Mouse (Mus musculus): Measurements from ENCODE around the gene Foxd3. TPM values are rescaled to one million over a fixed set of nuclear protein-coding genes. Genes with fewer than 3 reads are reported as not detected.
A peak's percentile ranks its signal among the peaks of the same experiment; 100 is the strongest.

Gene Foxd3
- polyA plus RNA-seq (2011; ENCODE audit: insufficient read depth, insufficient read length, low read depth, missing spikeins): 1.3 and 2.4 TPM in 2 replicates

DNA sequence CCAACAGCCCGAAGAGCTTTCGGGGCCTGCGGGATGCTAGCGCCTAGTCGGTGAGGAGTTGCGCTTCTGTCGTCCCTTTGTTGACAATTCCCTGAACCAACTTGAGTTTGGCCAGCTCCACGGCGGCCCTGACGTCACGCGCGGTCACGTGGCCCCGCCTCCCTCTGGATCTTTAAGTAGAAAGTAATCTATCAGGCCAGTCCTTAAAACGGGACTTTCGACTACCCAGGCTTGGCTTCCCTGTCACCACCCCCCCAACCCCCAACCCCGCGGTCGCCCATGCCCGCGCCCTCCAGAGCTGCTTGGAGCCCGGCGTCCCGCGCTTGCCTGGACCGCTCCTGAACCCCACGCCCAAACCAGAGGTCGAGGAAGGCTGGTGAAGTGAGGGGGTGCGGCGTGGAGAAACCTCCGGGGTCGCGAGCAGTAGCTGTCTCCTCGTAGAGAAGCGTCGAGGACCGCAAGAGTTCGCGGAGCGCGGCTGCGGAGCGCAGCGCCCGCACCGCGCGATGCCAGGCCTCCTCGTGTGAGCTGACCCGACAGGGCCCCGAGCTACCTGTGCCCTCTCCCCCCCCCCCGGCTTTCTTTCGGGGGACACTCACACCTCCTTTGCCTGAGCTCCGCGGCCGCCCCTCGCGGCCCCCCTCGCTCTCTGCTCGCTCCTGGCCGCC is at the start of gene Foxd3:
Gene Foxd3, plus strand, starts transcription at position 363 of the 668 bp plus-strand sequence.
- Histone ChIP-seq H3K9me3 (replicated peaks; ENCODE audit: control insufficient read depth, insufficient read depth, low read length, poor library complexity, severe bottlenecking) (no peaks in the 10 kb centered on the region), H3K27ac (ENCODE audit: insufficient read depth, low read length) (no peak within 1 kb of the TSS), H3K36me3 (ENCODE audit: control insufficient read depth, insufficient read depth, low read length, poor library complexity, severe bottlenecking) (no peaks in the 10 kb centered on the region), H3K4me1 (ENCODE audit: control insufficient read depth, insufficient read depth, low read length) (peaks cover 1% of the 10 kb centered on the region), H3K27me3 (ENCODE audit: control insufficient read depth, insufficient read depth, low read length, poor library complexity, severe bottlenecking) (peaks cover 37% of the 10 kb centered on the region), H3K9ac (ENCODE audit: low read depth, poor library complexity, severe bottlenecking) (peak within 1 kb of the TSS; percentile 81), H3K4me3 (ENCODE audit: low read depth, low read length) (peak within 1 kb of the TSS; percentile 53)
- TF ChIP-seq CTCF (IDR thresholded peaks at IDR 0.05; ENCODE audit: low read depth, low read length): no peak
- TF ChIP-seq EP300 (IDR thresholded peaks at IDR 0.05; ENCODE audit: insufficient read depth, low read depth, low read length): no peak
- no peak for TF ChIP-seq POLR2A (IDR thresholded peaks at IDR 0.05; ENCODE audit: insufficient read depth, low read length)

DNA sequence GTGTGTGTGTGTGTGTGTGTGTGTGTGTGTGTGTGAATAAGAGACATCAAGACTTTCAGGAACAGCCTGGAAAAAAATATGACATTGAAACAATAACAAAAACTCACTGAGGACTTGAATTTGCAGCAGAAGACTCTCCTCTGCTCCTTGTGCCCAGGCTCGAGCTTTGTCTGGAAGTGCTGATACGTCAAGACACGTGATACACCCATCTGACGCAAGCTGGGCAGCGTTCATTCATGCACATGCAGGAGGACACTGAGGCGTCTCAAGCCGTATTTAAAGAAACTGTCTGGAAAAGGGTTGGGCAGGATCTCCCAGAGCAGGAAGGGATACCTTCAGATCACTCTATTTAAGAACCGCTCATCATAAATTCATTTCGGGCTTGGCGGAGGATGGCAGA is 43.9 kb upstream of the Foxd3 start:
- TF ChIP-seq POLR2A (IDR thresholded peaks at IDR 0.05; ENCODE audit: insufficient read depth, low read length) (no peak), CTCF (IDR thresholded peaks at IDR 0.05; ENCODE audit: low read depth, low read length) (no peak), EP300 (IDR thresholded peaks at IDR 0.05; ENCODE audit: insufficient read depth, low read depth, low read length) (no peak)
- Histone ChIP-seq H3K27me3 (ENCODE audit: control insufficient read depth, insufficient read depth, low read length, poor library complexity, severe bottlenecking) (no peaks in the 10 kb centered on the region), H3K27ac (ENCODE audit: insufficient read depth, low read length) (no peak overlapping the region), H3K9me3 (replicated peaks; ENCODE audit: control insufficient read depth, insufficient read depth, low read length, poor library complexity, severe bottlenecking) (no peaks in the 10 kb centered on the region), H3K9ac (ENCODE audit: low read depth, poor library complexity, severe bottlenecking) (no peak overlapping the region), H3K4me1 (ENCODE audit: control insufficient read depth, insufficient read depth, low read length) (no peaks in the 10 kb centered on the region), H3K36me3 (ENCODE audit: control insufficient read depth, insufficient read depth, low read length, poor library complexity, severe bottlenecking) (no peaks in the 10 kb centered on the region), H3K4me3 (ENCODE audit: low read depth, low read length) (no peak overlapping the region)

DNA sequence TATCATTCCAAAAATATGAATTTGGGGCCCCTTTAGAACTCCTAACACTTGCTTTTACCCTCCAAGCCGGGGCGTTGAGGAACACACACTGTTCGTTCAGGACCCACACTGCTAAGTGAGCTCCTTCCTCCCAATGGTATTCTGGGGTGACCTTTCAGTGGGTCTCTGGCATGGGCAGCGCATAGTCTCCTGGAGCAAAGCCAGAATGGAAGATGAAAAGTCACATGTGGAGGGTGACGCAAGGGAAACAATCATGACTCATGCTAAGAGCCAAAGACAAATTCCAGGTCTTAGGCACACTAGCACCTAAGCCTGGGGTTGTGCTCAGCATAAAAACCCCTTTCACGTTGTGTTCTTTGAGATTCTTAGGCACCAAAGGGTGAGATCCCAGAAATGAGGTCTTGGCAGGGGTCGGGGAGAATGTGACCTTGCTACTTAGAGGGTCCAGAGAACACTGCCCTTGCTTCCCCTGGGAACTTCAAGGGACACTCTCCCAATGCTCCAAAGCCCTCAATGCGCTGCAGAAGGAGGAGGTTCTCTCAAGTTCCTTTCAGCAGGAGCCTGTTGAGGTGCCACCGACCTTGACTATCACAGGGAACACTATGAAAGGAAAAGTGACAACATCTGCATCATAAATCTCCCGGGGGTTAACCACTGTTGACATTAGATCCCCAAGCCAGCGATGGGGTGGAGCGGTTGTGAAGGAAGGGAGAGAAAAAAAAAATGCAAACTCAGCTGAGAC is 43.3 kb upstream of the Foxd3 start:
- Histone ChIP-seq H3K27me3 (ENCODE audit: control insufficient read depth, insufficient read depth, low read length, poor library complexity, severe bottlenecking) (no peaks in the 10 kb centered on the region), H3K9ac (ENCODE audit: low read depth, poor library complexity, severe bottlenecking) (no peak overlapping the region), H3K9me3 (replicated peaks; ENCODE audit: control insufficient read depth, insufficient read depth, low read length, poor library complexity, severe bottlenecking) (no peaks in the 10 kb centered on the region), H3K27ac (ENCODE audit: insufficient read depth, low read length) (no peak overlapping the region), H3K36me3 (ENCODE audit: control insufficient read depth, insufficient read depth, low read length, poor library complexity, severe bottlenecking) (no peaks in the 10 kb centered on the region), H3K4me1 (ENCODE audit: control insufficient read depth, insufficient read depth, low read length) (no peaks in the 10 kb centered on the region), H3K4me3 (ENCODE audit: low read depth, low read length) (no peak overlapping the region)
- TF ChIP-seq POLR2A (IDR thresholded peaks at IDR 0.05; ENCODE audit: insufficient read depth, low read length) (no peak), CTCF (IDR thresholded peaks at IDR 0.05; ENCODE audit: low read depth, low read length) (no peak), EP300 (IDR thresholded peaks at IDR 0.05; ENCODE audit: insufficient read depth, low read depth, low read length) (no peak)

DNA sequence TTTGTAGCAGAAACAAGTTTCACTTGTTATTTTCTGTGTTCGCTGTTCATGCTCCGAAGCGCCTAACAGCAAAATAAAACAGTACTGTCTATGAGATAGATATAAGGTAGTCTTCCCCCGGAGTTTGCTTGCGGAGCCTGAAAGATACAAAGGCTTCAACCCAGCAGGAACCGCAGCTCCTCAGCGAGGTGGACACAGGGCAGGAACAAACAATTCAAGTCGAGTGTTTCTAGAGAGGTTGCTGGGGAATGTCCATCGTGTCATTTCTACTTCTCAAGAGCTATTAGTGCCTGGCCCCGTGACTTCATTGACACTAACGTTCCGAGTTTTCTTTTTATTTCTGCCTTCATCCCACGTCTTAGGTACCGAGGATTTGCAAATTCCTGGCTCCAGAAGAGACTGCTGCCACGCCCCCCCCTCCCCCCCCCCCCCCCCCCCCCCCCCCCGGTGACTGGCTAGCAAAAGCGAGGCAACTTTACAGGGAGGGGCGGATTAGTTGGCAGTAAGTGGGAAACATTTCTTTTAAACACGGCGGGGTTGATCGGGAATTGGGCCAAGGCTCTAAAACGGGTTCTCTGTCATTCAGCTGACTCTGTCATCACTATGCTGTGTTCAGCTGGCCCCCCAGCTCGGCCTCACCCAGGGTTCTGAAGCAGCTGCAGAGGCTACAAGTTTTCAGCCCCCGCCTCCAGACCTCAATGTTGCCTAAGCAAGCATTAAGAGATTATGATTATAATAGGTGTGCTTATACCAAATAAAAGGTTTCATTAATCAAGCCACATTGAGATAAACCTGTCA is 29.9 kb upstream of the Foxd3 start:
- TF ChIP-seq CTCF (IDR thresholded peaks at IDR 0.05; ENCODE audit: low read depth, low read length): no peak
- no peak for TF ChIP-seq EP300 (IDR thresholded peaks at IDR 0.05; ENCODE audit: insufficient read depth, low read depth, low read length)
- no peak for TF ChIP-seq POLR2A (IDR thresholded peaks at IDR 0.05; ENCODE audit: insufficient read depth, low read length)
- Histone ChIP-seq H3K9me3 (replicated peaks; ENCODE audit: control insufficient read depth, insufficient read depth, low read length, poor library complexity, severe bottlenecking) (no peaks in the 10 kb centered on the region), H3K27me3 (ENCODE audit: control insufficient read depth, insufficient read depth, low read length, poor library complexity, severe bottlenecking) (no peaks in the 10 kb centered on the region), H3K36me3 (ENCODE audit: control insufficient read depth, insufficient read depth, low read length, poor library complexity, severe bottlenecking) (no peaks in the 10 kb centered on the region), H3K9ac (ENCODE audit: low read depth, poor library complexity, severe bottlenecking) (no peak overlapping the region), H3K4me1 (ENCODE audit: control insufficient read depth, insufficient read depth, low read length) (no peaks in the 10 kb centered on the region), H3K27ac (ENCODE audit: insufficient read depth, low read length) (no peak overlapping the region), H3K4me3 (ENCODE audit: low read depth, low read length) (no peak overlapping the region)

DNA sequence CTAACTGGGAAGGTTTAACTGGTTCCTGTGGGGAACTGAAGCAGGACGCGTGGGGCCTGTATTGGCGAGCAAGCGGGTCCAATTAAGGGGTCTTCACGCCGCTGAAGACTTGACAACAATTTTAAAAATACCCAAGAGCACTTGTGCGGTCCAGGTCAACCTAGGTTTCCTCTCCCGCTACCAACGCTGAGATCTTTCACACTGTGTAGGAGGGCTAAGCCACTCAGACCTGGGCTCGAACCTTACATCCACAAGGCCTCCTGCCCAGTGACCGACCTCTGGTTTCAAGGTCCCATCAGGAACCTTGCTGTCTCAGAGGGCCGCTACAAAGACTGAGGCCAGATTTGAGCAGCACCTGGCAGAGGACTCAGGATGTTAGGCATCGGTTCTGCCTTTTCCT is 29.0 kb upstream of the Foxd3 start:
- Histone ChIP-seq H3K4me1 (ENCODE audit: control insufficient read depth, insufficient read depth, low read length) (no peaks in the 10 kb centered on the region), H3K4me3 (ENCODE audit: low read depth, low read length) (no peak overlapping the region), H3K36me3 (ENCODE audit: control insufficient read depth, insufficient read depth, low read length, poor library complexity, severe bottlenecking) (no peaks in the 10 kb centered on the region), H3K9me3 (replicated peaks; ENCODE audit: control insufficient read depth, insufficient read depth, low read length, poor library complexity, severe bottlenecking) (no peaks in the 10 kb centered on the region), H3K27ac (ENCODE audit: insufficient read depth, low read length) (no peak overlapping the region), H3K9ac (ENCODE audit: low read depth, poor library complexity, severe bottlenecking) (no peak overlapping the region), H3K27me3 (ENCODE audit: control insufficient read depth, insufficient read depth, low read length, poor library complexity, severe bottlenecking) (no peaks in the 10 kb centered on the region)
- no peak for TF ChIP-seq CTCF (IDR thresholded peaks at IDR 0.05; ENCODE audit: low read depth, low read length)

Measured in ES-Bruce4 (cell line).